Mouse (Mus musculus) layer of hippocampus, postnatal 25 days (tissue): ENCODE results near the gene Olfr1329. TPM values are rescaled to one million over a fixed set of nuclear protein-coding genes. Genes with fewer than 3 reads are reported as not detected.
"Not testable (repeated sequence)": the region's sequence is repeated elsewhere in the genome, so short reads cannot be mapped to it uniquely, and the experiment has no call there.

ENCODE experiments used
- DNase-seq, 2 experiments: peaks; one replicate each; pipeline ENCODE4 v3.0.0; 2022; ENCODE audit warnings: mixed read lengths in 2 of 2, low spot score in 1 of 2; ENCODE audit errors: extremely low spot score in 1 of 2
- total RNA-seq, 2 experiments: library from RNA; stranded (reverse); gene quantifications; 2 replicates each; pipeline ENCODE4 v1.2.3; 2021

Olfr1329 gene
- total RNA-seq, result not detected

DNA sequence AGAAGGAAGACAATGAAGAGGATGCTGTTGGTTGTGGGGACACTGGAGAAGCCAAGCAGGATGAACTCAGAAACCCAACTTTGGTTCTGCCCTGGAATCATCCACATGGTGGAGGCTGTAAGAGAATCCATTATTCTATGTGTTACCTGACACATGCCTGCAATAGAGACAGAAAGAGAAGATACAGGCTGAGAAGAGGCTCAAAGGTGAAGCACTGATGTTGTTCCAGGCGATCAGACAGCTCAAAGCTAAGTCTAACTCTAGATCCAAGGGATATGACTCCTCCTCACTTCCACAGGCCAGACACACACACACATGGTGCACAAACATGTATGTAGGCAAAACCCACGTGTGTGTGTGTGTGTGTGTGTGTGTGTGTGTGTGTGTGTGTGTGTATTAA is at the start of gene Olfr1329:
Olfr1329 (minus strand) TSS at position 101 of the 400 bp plus-strand sequence.
- DNase-seq, result not testable (repeated sequence)

GRCm38 (mm10) chr4:118961141-118961628 is 43.9 kb upstream of the Olfr1329 start, which contains the start of gene Lao1:
Gene Lao1 (plus strand): TSS chr4:118961578.
- DNase-seq, result no peak

DNA sequence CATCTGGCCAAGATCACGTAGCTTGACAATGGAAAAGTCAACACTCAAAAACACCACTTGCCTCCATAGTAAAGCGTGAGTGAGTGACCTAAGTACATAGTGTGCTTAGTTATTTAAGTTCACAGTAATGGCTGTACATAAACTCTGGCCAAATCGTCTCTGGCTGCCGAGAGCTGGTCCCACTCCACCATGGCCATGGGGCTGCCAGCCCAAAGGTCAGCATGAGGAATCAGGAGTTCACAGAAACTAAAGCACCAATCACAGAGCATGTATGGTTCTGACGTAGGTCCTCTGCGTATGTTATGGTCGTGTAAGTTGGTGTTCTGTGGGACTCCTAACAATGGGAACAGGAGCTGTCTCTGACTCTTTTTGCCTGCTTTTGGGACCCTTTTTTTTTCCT is 41.5 kb upstream of the Olfr1329 start:
- DNase-seq, result no peak

DNA sequence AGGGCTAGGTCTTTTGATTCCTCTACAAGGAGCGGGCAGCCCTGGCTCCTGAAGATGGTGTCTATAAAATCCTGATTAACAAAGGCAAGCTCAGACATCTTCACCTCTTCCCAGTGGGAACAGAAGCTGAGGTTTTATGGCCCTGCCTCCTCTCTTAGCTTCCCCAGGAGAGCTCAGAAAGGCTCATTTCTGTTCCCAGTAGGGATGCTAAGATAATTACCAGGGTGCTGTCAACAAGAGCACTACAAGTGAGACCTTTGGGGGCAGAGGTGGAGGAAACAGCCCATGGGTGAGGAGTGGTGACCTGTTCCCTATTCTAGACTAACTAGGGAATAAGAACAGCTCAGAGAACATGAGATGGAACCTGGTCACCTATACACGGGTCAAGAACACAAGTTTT is 21.2 kb upstream of the Olfr1329 start, which contains the start of gene Olfr1328:
Olfr1328 (minus strand) TSS at position 101 of the 400 bp plus-strand sequence.
- DNase-seq, result no peak

- DNase-seq, result not testable (repeated sequence)
These were observed 14.1 kb upstream of the Olfr1329 start for GRCm38 (mm10) chr4:118931326-118931725.

- no peak for DNase-seq
These were observed 15.3 kb downstream of the Olfr1329 start for GRCm38 (mm10) chr4:118901981-118902380.

- DNase-seq, result no peak
These were observed 29.0 kb downstream of the Olfr1329 start, which contains the start of gene Olfr1330 for GRCm38 (mm10) chr4:118888297-118888696. Gene Olfr1330 (plus strand): TSS chr4:118888597.

DNA sequence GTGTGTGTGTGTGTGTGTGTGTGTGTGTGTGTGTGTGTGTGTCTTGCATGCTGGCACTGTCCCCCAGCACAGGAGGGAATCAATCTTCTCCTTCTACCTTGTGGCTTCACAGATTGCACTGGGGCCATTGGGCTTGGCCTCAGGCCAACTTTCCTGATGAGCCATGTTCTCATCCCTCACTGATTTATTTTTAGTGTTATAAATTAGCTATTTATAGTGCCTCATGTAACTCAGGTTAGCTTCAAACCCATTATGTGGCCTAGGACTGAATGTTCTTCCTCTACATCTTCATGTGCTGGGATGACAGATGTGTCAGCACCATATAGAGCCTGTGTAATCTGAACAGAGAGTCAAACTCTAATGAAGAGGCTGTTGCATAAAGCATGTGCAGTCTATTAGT is 49.7 kb downstream of the Olfr1329 start:
- no peak for DNase-seq

Other genes starting within 250 kb of the Olfr1329 start
- gene Olfr1342, start 224.7 kb downstream of the Olfr1329 start, total RNA-seq, result not detected
- not detected for gene Olfr1341, start 213.9 kb downstream of the Olfr1329 start, total RNA-seq
- gene Olfr1340, start 197.3 kb downstream of the Olfr1329 start, total RNA-seq, result not detected
- not detected for gene Olfr1339, start 185.3 kb downstream of the Olfr1329 start, total RNA-seq
- gene Olfr1338, start 158.7 kb downstream of the Olfr1329 start, total RNA-seq, result not detected
- gene Olfr1337, start 134.9 kb downstream of the Olfr1329 start, total RNA-seq, result not detected
- gene Olfr1335, start 107.5 kb downstream of the Olfr1329 start, total RNA-seq, result not detected
- not detected for gene Olfr1333, start 81.2 kb downstream of the Olfr1329 start, total RNA-seq
- not detected for gene Olfr1331, start 52.8 kb downstream of the Olfr1329 start, total RNA-seq
- gene Olfr1330, start 28.9 kb downstream of the Olfr1329 start, total RNA-seq, result not detected
- not detected for gene Olfr1328, start 21.1 kb upstream of the Olfr1329 start, total RNA-seq
- gene Lao1, start 44.1 kb upstream of the Olfr1329 start, total RNA-seq, result 1 to 10 TPM in 1 of 2 experiments, under 1 TPM in 1; 0.96 to 1.1 TPM
- 10 to 100 TPM; 70.9 to 98.4 TPM for gene Slc2a1, start 191.2 kb upstream of the Olfr1329 start, total RNA-seq